Mouse (Mus musculus): Measurements from ENCODE around the gene Sergef.

The Sergef gene

GRCm38 (mm10) chr7:46616429-46617005, 23.1 kb downstream of the Sergef start:
- no peak for DNase-seq (ENCODE audit: low spot score in 2 of 2)

GRCm38 (mm10) chr7:46615256-46615977, 24.2 kb downstream of the Sergef start:
- no peak for DNase-seq (ENCODE audit: low spot score in 2 of 2)

GRCm38 (mm10) chr7:46614263-46614662, 25.3 kb downstream of the Sergef start:
- no peak for DNase-seq (ENCODE audit: low spot score in 2 of 2)

DNA sequence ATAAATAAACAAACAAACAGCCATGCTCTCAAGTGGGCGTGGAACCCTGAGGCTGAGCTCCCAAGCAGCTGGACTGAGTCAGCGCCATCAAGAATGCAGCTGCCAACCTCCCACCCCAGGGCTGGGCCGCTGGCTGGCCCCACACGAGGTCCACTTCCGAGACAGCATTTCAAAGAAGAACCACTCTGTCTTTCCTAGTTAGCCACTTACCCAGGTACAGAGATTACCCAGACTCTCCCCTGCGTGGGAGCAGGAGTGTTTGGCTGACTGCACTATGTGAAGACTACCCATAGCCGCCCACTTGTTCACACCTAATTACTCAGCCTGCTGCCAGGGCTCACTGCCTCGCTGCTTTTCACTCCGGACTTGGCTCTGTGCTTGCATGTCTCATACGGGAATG, 26.5 kb downstream of the Sergef start:
- no peak for DNase-seq (ENCODE audit: low spot score in 2 of 2)

GRCm38 (mm10) chr7:46612421-46612937, 27.1 kb downstream of the Sergef start:
- DNase-seq (ENCODE audit: low spot score in 2 of 2): no peak

DNA sequence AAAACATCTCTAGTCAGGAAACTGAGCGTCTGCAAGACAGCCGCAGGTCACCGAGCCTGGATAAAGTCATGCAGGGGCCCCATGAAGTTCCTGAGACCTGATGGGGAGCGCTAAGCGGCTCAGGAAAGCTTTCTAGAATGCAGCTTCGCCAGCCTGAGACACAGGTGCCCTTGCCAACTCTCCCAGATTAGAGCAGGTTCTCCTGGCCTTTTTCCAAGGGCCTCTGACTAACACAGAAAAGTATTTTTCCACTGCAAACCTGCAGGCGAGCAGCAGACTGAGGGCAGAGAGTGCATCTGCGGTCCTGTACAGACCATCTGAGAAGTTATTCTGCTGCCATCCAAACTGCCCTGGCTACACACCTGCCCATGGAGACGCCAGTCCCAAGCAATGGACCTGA, 27.6 kb downstream of the Sergef start:
- DNase-seq (ENCODE audit: low spot score in 2 of 2): no peak

DNA sequence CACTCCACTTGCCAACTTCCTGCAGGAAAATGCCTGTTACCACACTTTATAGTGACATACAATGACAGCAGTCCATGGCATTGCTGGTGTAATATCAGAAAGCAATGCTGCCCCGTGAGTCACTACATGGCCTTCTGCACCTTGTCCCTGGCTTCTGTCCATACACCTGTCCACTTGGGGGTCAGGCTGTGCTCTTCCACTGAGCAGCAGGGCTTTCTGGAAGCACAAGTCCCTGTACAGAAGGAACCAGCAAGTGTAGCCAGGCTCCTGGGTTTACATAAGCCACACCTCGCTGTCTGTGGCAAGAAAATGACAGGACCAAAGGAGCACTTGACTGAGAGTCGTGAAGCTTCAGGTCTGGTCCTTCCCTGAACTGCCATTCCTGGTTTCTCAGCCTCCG, 30.3 kb downstream of the Sergef start:
- no peak for DNase-seq (ENCODE audit: low spot score in 2 of 2)

- peak in 1 of 2 experiments; percentile 27 for DNase-seq (ENCODE audit: low spot score in 2 of 2)
Observed at GRCm38 (mm10) chr7:46607428-46608055, 32.1 kb downstream of the Sergef start.

GRCm38 (mm10) chr7:46607031-46607426, 32.6 kb downstream of the Sergef start:
- peak in 1 of 2 experiments; percentile 20 for DNase-seq (ENCODE audit: low spot score in 2 of 2)

DNA sequence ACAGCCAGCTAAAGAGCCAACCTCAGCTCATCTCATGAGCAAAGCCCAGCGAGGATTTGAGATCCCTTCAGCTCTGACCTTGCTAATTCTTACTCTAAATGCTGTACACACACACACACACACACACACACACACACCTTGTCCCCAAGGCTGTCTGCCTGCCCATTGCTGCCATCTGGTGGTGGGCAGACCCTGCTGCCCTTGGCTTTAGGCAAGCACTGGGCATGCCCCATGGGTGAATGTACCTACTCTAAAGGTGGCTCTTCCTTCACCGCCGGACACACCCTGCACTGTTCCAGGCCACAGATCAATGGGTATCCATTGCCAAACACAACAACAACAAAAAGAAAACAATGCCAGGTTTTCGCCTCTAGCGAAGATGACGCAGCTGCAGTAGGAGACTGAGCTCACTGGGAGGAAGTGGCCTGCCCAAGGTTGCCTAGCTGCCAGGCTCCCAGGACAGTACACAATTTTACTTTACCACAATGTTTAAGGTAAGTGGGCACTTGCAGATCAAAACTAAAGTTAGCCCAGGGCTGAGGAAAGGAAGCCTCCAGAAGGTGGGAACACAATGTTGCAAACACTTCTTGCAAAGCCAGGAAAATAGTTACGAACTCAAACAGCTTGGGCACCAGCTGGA, 33.1 kb downstream of the Sergef start:
- peak; percentile 49 to 75 for DNase-seq (ENCODE audit: low spot score in 2 of 2)

DNA sequence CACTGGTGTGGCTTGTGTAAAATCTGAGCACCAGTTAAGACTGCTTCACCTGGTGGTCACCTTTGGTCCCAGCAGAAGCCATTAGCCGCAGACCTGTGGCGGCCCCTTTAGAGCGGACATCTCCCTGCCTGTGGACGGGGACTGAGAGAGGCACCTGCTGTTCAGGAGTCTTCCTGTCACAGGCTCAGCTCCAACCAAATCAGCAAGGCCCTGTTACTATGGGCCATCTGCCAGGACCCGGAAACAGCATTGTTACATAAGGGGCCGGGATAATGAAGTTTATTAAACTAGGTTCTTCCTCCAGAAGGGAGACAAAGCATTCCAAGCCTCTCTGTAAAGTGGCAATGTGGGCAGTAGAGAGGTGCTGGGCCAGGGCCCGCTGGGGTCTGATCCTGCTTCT, 36.6 kb downstream of the Sergef start:
- DNase-seq (ENCODE audit: low spot score in 2 of 2): no peak

DNA sequence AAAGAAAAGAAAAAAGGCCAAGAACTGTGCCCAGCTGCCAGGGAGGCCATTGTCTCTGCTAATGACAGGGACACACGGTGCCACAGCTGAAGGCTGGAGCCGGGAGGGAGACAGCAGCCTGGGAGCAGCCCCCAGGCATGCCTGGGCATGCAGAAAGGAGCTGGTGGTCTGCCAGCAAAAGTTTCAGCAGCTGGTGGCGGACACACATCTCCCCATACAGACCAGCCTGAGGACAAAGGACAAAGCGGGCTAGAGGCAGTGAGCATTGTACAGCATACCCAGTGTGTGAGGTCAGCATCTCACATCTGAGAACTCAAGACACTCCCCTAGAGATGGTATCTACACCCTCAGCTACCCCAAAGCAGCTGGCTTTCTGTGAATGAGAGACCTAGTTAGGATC, 37.5 kb downstream of the Sergef start:
- no peak for DNase-seq (ENCODE audit: low spot score in 2 of 2)

GRCm38 (mm10) chr7:46601097-46601496, 38.5 kb downstream of the Sergef start:
- no peak for DNase-seq (ENCODE audit: low spot score in 2 of 2)

GRCm38 (mm10) chr7:46597006-46597405, 42.6 kb downstream of the Sergef start:
- DNase-seq (ENCODE audit: low spot score in 2 of 2): no peak

- no peak for DNase-seq (ENCODE audit: low spot score in 2 of 2)
Observed at GRCm38 (mm10) chr7:46591546-46591945, 48.1 kb downstream of the Sergef start.

DNA sequence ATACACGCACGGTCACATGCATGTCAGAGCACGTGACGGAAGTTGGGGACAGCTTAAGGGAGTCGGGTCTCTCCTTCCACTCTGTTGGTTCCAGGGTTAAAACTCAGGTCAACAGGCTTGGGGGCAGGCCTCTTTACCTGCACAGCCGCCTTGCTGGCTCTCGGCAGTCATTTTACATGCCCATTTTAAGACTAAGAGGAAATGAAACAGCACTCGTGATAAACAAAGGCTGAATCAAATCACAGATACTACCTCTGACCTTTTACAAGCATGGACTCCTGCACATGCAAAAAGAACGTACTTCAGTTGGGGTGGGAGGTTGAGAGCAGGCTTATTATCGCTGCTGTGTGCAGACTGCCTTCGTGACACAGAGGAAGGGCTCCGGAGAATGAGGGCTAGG, 50.4 kb downstream of the Sergef start:
- no peak for DNase-seq (ENCODE audit: low spot score in 2 of 2)

DNA sequence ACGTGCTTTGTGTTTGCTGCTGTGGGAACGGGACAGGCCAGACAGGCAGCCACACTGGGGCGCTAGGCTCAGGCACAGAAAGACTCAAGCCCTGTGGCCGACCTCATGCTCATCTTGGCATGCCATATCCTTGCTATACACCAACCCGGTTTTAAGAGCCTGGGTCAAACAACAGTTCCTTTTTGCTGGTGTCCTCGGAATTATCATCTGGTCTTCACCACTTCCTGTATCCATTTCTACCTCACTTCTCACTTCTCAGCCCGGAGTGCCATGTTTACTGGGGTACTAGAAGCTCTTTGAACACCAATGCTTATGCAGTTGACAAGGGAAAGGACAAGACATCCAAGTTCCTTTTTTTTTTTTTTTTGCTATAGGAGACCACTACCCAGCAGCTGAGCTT, 51.6 kb downstream of the Sergef start:
- no peak for DNase-seq (ENCODE audit: low spot score in 2 of 2)

GRCm38 (mm10) chr7:46587466-46587865, 52.1 kb downstream of the Sergef start:
- DNase-seq (ENCODE audit: low spot score in 2 of 2): no peak

DNA sequence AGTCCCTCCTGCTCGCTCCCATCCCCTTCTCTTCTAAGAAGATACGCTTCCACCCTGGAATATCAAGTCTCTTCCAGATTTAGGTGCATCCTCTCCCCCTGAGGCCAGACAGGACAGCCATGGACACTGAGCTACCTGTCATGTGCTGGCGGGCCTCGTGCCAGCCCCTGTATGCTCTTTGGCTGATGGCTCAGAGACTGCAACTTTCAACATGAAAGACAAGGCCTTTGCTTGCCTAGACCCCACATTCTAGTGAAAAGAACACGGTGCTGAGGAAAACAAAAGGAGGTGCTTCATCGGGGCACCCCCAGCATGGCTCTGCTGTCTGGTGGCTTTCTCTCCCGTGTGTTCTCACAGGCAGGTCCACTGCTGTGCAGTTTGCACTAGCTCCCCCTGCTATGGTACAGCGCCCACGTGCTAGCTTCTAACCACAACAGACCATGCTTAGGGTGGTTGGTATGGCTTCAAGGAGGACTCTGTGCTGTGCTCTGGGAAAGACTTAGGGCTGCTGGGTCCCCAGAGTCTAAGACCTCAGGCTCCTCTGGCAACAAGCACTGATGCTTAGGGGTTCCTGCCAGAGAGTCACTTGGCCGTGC, 52.9 kb downstream of the Sergef start:
- DNase-seq (ENCODE audit: low spot score in 2 of 2): no peak

DNA sequence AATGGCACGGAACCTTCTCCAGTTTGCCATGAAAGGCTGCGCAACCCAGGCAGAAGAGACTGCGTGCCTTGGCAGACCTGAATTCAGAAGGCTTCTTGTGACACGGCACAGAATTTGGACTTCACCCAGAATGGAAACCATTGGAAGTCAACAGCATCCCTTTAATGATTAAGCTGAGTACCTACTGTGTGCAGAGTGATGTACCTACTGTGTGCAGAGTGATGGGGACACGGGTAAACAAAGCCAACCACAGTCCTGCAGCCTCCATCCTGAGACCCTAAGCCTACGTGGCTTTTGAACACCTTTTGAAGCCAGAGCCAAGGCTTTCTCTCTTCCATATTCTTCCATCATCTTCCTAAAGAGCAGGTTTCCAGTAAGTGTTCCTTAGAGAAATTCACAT, 56.9 kb downstream of the Sergef start:
- no peak for DNase-seq (ENCODE audit: low spot score in 2 of 2)

DNA sequence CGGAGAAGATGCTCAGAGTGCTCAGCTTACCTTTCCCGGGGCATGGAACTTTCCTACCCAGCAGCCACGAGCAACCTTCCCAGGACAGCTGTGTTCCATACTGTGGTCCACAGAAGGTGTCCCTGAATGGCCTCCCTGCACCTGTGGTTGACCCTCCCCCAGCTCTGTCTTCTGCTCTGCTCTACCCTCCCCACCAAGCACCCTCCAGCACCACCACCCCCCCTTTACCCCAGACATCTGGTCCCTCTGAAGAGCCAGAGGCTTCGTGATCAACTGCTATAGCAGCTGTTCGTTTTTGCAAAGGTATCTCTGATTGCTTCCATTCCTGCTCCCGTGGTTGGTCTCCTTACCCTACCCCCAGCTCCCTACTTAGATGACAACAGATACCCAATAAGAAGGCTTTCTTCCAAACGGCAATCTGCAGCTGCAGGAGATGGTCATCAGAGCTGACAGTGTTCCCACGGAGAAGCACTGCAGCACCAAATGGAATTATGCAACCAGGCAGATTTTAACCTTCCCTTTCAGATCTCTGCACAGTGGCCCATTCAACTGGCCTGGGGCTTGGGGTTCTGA, 58.2 kb downstream of the Sergef start:
- no peak for DNase-seq (ENCODE audit: low spot score in 2 of 2)

DNA sequence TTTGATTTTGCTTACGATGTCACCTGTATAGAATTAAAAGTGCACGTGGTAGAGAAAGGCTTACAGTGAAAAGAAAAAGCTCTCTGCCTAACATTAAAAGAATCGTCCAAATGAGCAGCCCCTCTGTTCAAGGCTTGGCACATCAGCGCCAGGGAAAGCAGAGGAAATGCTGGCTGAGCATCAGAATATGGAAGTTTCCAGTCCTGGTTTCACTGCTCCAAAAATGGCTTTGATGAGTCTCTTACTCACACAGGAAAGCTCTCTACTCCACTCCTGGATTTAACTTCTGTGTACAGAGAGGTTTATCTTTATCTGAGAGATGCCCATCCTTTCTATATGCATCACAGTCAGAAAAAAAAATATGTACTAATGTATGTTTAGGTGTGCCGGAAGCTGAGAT, 61.5 kb downstream of the Sergef start:
- DNase-seq (ENCODE audit: low spot score in 2 of 2): no peak
